Mouse (Mus musculus) CD8-positive naive resting alpha-beta T cell, adult 2 months (primary cell): ENCODE measurements around the gene Etv6.

Experiments used
- DNase-seq, 2 experiments: peaks; one replicate each; pipeline ENCODE4 v3.0.0; 2022; ENCODE audit warnings: low read depth in 2 of 2, low spot score in 2 of 2

The Etv6 gene

DNA sequence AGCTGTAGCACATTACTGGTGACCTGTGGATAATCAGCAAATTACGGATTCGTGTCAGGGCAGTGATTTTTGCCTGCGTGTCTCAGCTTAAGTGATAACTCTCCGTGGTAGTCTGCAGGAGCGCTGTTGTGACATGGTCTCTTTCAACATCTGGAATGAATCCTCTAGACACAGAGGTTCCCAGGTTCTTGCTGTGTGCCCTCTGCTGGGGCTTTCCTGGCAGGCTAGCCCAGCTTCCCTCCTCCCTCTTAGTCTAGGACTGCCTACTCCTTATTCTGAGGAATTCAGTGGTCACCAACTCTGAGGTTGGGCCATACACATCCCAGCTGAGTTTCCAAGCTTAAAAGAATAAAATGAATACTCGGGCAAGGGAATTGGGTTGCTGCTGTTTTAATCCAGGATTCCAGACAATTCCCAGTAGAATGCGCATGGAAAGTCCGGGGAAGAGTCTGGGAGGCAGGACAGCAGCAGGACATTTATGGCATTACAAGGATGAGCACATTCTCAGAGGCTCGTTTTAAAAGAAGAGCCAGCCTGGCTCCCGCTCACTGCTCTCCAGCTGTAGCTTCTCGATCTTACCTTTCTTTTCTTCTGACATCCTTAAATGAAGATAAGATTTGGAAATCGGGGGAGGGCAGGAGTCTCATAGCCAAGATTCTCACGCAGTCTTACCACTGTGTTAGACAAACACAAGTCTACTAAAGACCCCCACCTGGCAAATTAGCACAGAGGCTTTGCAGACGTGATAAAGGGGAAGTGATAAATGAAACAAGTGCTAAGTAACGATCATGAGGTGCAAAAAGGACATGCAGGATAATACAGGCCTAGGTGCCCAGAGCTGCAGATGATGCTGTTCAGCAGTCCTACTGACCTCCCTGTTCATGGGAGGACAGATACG is 105.5 kb downstream of the Etv6 start:
- DNase-seq, result no peak

DNA sequence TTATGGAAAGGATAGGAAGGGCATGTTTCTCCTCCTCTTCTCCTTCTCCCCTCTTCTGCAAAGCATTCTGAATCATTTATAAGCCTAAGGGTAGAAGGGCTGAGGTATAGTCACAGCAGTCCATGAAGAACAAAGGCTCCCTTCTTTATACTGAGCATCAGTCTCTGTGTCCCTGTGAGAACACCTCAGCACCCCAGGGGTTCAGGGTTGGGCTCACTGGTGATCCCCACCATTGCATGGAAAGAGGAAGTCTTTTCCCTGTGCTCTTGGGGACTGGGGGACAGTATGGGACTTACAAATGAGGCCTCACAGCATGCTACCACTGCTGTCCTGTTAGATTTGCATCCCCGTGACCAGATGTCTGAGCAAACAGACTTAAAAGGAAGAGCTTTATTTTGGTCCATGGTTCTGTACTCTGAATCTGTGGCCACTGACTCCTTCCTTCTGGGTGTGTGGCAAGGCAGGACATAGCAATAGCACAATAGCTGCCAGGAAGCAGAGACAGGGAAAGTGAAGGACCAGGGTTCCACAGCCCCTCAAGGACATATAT is 106.2 kb downstream of the Etv6 start:
- no peak for DNase-seq

DNA sequence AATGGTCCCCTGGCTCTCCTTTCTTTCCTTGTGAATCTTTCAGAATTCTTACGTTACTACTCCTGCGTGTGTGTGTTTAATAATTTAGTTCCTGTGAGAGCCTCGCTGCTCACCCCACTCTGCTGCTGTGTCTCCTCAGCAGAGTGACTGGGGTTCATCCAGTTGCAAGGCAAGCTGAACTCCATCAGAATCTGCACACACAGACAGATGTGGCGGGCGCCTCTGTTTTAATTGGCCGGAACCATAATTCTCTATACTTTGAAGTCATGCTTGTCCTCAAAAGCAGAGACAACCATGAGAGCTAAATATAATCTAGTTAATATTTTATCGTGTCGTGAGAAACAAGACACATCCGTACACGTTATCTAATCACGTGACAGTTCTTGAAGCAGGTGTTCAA is 107.2 kb downstream of the Etv6 start:
- no peak for DNase-seq

GRCm38 (mm10) chr6:134143649-134144097 is 108.2 kb downstream of the Etv6 start:
- no peak for DNase-seq

DNA sequence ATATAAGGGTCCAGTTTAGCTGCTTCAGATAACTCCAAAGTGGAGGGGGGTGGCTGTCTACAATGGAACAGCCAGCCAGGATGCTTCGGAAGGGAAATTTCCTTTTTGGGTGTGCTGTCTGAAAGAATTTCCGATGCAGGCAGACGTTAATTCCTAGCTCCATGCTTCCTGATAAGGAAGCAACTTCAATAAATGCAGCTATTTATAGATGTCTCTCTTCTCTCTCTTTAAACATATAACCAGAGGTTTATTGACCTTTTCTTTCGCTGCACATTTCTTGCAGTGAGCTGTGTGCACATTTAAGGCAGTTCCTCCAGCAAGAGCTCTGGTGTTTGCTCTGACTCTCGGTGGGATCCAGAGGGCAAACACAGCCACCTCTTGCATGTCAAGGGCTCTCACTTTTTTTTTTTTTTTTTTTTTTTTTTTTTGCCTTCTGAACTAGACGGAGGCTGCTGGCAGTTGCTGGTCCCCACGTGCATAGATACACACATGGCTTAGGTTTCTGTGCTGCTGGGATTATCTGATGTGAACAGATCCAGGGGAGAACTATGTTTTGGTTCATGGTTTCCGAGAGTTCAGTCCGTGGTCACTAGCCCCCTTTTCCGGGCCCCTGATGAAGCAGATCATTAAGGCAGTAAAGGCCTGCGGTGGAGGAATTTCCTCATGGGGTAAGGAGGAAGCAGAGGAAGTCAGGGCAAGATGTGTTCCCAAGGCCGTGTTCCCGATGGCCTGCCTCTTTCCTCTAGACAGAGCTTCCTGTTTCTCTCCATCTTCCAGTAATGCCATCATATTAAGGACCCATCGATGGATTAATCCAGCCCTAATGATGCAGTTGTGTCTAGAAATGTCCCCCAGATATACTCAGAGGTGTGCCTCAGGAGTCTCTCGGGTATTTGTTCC is 109.0 kb downstream of the Etv6 start:
- DNase-seq, result no peak

DNA sequence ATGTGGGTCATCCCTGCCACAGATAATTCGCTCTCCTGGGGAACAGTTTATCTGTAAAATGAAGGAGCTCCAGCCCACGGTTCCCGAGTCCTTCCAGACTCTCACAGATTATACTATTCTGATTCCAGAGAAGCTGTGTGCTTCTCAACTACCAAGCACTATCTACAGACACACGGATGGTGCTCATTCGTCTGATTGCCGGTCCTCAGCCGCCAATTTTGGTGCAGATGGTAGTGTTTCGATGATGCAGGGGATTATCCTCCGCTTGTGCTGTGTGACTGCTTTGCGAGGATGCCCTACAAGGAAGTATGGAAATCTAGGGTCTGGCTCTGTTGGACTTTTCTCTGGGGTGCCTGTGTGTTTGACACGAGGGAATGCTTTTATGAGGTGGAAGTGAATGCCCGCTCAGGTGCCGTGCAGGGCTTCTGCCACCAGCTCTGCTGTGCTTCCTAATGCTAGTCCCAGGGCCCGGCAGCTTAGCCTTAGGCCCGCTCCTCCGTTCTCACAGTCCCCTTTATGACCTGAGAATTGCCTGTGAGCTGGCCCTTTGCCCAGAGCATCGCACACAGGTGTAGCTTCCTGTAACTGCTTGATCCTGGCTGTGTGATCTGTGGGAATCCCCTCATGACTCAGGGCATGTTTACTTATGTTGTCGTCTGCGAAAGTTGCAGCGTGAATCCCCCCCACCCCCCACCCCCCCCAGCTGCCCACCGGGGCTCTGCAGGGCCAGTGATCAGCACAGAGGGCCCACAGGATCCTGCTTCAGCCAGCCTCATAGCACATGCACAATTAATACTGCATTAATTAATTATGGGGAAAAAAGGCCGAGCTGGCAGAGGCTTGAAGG is 112.3 kb downstream of the Etv6 start:
- DNase-seq, result no peak

DNA sequence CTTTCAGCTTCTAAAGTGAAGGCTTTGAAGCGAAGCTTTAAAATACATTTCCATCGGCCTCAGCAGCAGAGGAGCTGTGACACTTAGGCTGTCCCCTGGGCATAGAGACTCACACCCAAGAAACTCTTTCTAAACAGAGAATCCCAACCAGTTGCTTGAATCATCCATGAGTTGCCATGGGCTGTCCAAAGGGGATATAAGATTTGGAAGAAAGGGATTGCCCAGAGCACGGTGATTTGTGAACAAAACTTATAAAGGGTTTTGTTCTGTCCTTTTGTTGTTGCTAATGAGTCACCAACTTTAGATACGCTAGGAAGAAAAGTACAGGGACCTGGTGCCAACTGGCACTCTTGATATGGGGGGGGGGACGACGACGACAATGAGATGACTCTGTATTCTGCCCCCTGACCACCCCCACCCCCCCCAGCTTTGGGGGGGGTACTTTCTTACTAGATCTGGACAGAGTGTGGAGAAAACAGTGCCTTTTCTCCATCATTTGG is 113.0 kb downstream of the Etv6 start:
- no peak for DNase-seq

DNA sequence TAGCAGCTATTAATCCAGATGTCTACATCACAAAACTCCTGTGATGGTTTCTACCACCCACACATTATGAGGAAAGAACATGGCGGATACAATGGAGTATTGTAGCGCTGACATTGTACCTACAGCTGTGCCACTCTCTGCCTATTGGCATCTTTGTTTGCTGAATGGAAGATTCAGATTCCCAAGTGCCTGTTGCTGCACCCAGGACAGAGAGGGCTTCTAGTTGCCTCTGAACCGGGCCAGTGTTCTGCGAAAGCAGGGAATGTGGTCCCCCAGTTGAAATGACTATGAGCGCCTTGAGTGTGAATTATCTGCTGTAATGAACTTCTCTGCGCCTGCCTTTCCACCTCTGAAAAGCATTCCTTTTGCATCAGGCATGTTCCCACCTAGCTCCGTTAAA is 114.1 kb downstream of the Etv6 start:
- no peak for DNase-seq

DNA sequence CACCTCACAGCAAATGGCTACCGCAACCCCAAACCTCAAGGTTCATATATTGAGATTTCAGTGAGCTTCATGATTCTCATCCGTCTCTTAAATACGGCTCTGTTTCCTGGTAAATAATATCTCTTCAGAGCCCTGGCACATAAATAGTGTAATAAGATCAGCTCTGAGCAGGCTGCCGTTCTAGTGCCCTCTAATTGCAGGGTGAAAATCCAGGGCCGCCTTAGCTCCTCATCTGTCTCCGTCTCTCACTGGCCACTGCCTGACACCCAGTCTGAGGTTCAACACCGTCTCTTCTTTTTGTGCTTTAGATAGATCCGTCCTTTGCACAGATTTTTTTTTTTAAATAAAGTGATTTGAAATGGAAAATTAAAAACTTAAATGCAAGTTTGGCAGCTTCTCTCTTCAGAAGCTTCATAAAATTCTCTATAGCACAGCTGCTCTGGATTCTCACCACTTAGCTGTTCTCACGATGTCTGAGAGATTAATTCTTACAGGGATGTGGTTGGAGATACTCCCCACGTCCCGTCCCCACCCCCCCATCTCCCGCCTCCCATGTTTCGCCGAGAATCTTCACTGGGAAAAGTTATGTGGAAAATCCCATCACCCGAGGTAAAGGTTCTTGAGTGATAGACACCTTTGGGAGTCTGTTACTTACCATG is 115.7 kb downstream of the Etv6 start:
- DNase-seq, result no peak

- no peak for DNase-seq
These were observed 116.5 kb downstream of the Etv6 start for GRCm38 (mm10) chr6:134151853-134152505.

GRCm38 (mm10) chr6:134152539-134152938 is 117.0 kb downstream of the Etv6 start:
- DNase-seq, result no peak

- DNase-seq, result no peak
These were observed 119.2 kb downstream of the Etv6 start for GRCm38 (mm10) chr6:134154746-134155145.

GRCm38 (mm10) chr6:134155900-134156623 is 120.6 kb downstream of the Etv6 start:
- DNase-seq, result no peak

GRCm38 (mm10) chr6:134157533-134158115 is 122.1 kb downstream of the Etv6 start:
- no peak for DNase-seq

DNA sequence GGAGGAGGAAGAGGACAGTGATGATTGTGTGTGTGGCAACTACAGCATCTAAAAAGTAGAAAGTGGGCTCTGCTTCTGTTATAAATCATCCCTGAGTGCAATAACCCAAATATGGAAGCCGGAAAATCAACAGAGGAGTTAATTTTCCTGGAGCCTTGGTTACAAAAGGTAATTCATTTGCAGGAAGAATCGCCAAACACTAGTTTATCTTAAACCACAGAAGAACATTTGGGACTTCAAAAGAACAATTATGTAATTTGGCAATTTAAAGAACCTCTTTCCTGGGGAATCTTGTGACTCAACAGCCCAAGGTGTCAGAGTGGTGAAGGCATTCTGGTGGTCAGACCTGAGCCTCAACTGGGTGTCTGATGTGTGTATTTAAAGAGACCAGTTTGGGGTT is 122.7 kb downstream of the Etv6 start:
- DNase-seq, result no peak

DNA sequence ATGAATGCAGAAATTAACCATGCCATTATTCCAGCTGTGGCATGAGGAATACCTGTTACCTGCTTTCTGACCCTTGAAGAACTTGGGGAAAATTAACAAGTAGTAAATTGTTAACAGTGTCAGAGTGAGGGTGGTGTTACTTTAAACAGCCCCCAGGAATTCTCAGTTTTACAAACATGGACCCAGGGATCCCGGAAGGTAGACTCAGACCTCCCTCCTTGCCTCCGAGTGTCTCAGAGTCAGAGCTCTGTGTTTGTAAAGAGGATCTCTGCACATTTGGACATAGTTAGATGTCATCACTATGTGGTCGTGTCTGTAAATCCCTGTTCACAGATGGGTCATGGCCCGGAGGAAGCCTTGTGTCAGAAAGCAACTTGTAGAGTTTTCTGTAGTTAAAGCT is 124.2 kb downstream of the Etv6 start:
- DNase-seq, result no peak

- no peak for DNase-seq
These were observed 125.5 kb downstream of the Etv6 start for GRCm38 (mm10) chr6:134161040-134161439.

DNA sequence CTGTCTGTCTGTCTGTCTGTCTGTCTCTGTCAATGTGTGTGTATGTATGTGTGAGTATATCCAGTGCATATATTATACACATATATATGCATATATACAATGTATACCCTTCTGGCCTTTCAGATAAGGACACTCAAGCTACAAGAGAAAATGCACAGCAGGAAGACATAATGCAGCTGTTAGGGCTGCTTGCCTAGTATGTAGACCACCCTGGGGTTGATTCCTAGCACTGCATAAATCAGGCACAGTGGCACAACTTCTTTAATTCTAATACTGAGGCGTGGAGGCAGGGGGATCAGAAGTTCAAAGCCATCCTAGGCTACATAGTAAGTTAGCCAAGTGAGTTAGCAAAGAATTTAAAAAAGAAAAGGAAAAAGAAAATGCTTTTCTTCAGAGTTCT is 127.8 kb downstream of the Etv6 start:
- DNase-seq, result no peak

- no peak for DNase-seq
These were observed 128.9 kb downstream of the Etv6 start for GRCm38 (mm10) chr6:134164356-134164755.
